Mouse (Mus musculus): ENCODE data around the gene Adam8. TPM values are rescaled to one million over a fixed set of nuclear protein-coding genes. Genes with fewer than 3 reads are reported as not detected.

Adam8 gene
- polyA plus RNA-seq, 1 experiment from 2014 or later, result 0.61 TPM

GRCm38 (mm10) chr7:139957958-139958357 lies 34.4 kb downstream of the Adam8 start:
- H3K9me3 ChIP-seq (replicated peaks), result no peaks in the 10 kb centered on the region
- no peak overlapping the region for H3K27ac ChIP-seq
- H3K4me1 ChIP-seq, result peaks cover 19% of the 10 kb centered on the region
- peaks cover 39% of the 10 kb centered on the region for H3K27me3 ChIP-seq (replicated peaks)
- H3K9ac ChIP-seq, result no peak overlapping the region
- WGBS (ENCODE audit: insufficient replicate concordance), result 30% methylated on average over 11 of the region's 11 CpGs
- ATAC-seq, result no peak
- no peak overlapping the region for H3K4me3 ChIP-seq
- H3K4me2 ChIP-seq, result no peak overlapping the region
- no peaks in the 10 kb centered on the region for H3K36me3 ChIP-seq

GRCm38 (mm10) chr7:139957437-139957836 lies 34.9 kb downstream of the Adam8 start:
- no peaks in the 10 kb centered on the region for H3K36me3 ChIP-seq
- H3K9ac ChIP-seq, result no peak overlapping the region
- peaks cover 19% of the 10 kb centered on the region for H3K4me1 ChIP-seq
- ATAC-seq, result no peak
- 18% methylated on average over 11 of the region's 11 CpGs for WGBS (ENCODE audit: insufficient replicate concordance)
- H3K9me3 ChIP-seq (replicated peaks), result no peaks in the 10 kb centered on the region
- H3K4me2 ChIP-seq, result no peak overlapping the region
- H3K4me3 ChIP-seq, result no peak overlapping the region
- peaks cover 39% of the 10 kb centered on the region for H3K27me3 ChIP-seq (replicated peaks)
- no peak overlapping the region for H3K27ac ChIP-seq

- H3K4me3 ChIP-seq, result no peak overlapping the region
- 62% methylated on average over 3 of the region's 3 CpGs for WGBS (ENCODE audit: insufficient replicate concordance)
- H3K4me1 ChIP-seq, result peaks cover 21% of the 10 kb centered on the region
- H3K27ac ChIP-seq, result no peak overlapping the region
- H3K4me2 ChIP-seq, result no peak overlapping the region
- H3K9me3 ChIP-seq (replicated peaks), result no peaks in the 10 kb centered on the region
- H3K9ac ChIP-seq, result no peak overlapping the region
- H3K36me3 ChIP-seq, result no peaks in the 10 kb centered on the region
- peaks cover 39% of the 10 kb centered on the region for H3K27me3 ChIP-seq (replicated peaks)
- ATAC-seq, result no peak
Observed at GRCm38 (mm10) chr7:139956658-139957057, 35.7 kb downstream of the Adam8 start.

- H3K9ac ChIP-seq, result no peak overlapping the region
- peaks cover 32% of the 10 kb centered on the region for H3K27me3 ChIP-seq (replicated peaks)
- peak; percentile 66 for ATAC-seq
Observed at GRCm38 (mm10) chr7:139955505-139955904, 36.9 kb downstream of the Adam8 start.

GRCm38 (mm10) chr7:139951991-139952633 lies 40.2 kb downstream of the Adam8 start:
- ATAC-seq, result no peak
- Histone ChIP-seq H3K27ac (no peak overlapping the region), H3K27me3 (replicated peaks) (peaks cover 39% of the 10 kb centered on the region), H3K9ac (no peak overlapping the region), H3K4me2 (no peak overlapping the region), H3K4me3 (0 out of 2 replicates have a peak overlapping the region, but pooled peaks have one; percentile 66), H3K4me1 (peaks cover 35% of the 10 kb centered on the region), H3K9me3 (replicated peaks) (no peaks in the 10 kb centered on the region), H3K36me3 (no peaks in the 10 kb centered on the region)
- 63% methylated on average over 6 of the region's 6 CpGs for WGBS (ENCODE audit: insufficient replicate concordance)

More at GRCm38 (mm10) chr7:139955505-139955904, 36.9 kb downstream of the Adam8 start:
- no peaks in the 10 kb centered on the region for H3K9me3 ChIP-seq (replicated peaks)
- H3K4me2 ChIP-seq, result no peak overlapping the region
- H3K27ac ChIP-seq, result no peak overlapping the region
- H3K4me3 ChIP-seq, result no peak overlapping the region
- WGBS (ENCODE audit: insufficient replicate concordance), result 55% methylated on average over 4 of the region's 4 CpGs
- H3K36me3 ChIP-seq, result no peaks in the 10 kb centered on the region
- H3K4me1 ChIP-seq, result peaks cover 32% of the 10 kb centered on the region

- WGBS (ENCODE audit: insufficient replicate concordance), result 2% methylated on average over 16 of the region's 16 CpGs
- H3K9me3 ChIP-seq (replicated peaks), result no peaks in the 10 kb centered on the region
- ATAC-seq, result 0 out of 2 replicates have a peak, but pooled peaks have one; percentile 20
- H3K4me3 ChIP-seq, result peak overlapping the region; percentile 66
- peak overlapping the region; percentile 92 for H3K4me2 ChIP-seq
- H3K4me1 ChIP-seq, result peaks cover 31% of the 10 kb centered on the region
- peak overlapping the region; percentile 57 for H3K9ac ChIP-seq
- H3K27me3 ChIP-seq (replicated peaks), result peaks cover 40% of the 10 kb centered on the region
- H3K27ac ChIP-seq, result 0 out of 2 replicates have a peak overlapping the region, but pooled peaks have one; percentile 48
- no peaks in the 10 kb centered on the region for H3K36me3 ChIP-seq
Observed at GRCm38 (mm10) chr7:139951079-139951478, 41.3 kb downstream of the Adam8 start.

- Histone ChIP-seq H3K4me1 (peaks cover 24% of the 10 kb centered on the region), H3K4me2 (peak overlapping the region; percentile 92), H3K27ac (peak overlapping the region; percentile 48; the same call in 1 of the 2 replicates), H3K9me3 (replicated peaks) (no peaks in the 10 kb centered on the region), H3K4me3 (peak overlapping the region; percentile 66), H3K36me3 (no peaks in the 10 kb centered on the region), H3K9ac (peak overlapping the region; percentile 57), H3K27me3 (replicated peaks) (peaks cover 43% of the 10 kb centered on the region)
- peak; percentile 80 for ATAC-seq
- under 1% methylated on average over 33 of the region's 33 CpGs for WGBS (ENCODE audit: insufficient replicate concordance)
Observed at GRCm38 (mm10) chr7:139950283-139950971, 41.9 kb downstream of the Adam8 start.

- H3K4me3 ChIP-seq, result peak overlapping the region; percentile 66
- peak overlapping the region; percentile 92 for H3K4me2 ChIP-seq
- no peaks in the 10 kb centered on the region for H3K36me3 ChIP-seq
- H3K9me3 ChIP-seq (replicated peaks), result no peaks in the 10 kb centered on the region
- peaks cover 20% of the 10 kb centered on the region for H3K4me1 ChIP-seq
- WGBS (ENCODE audit: insufficient replicate concordance), result 0% methylated on average over 15 of the region's 15 CpGs
- peaks cover 48% of the 10 kb centered on the region for H3K27me3 ChIP-seq (replicated peaks)
- peak overlapping the region; percentile 57 for H3K9ac ChIP-seq
- ATAC-seq, result peak; percentile 71
- H3K27ac ChIP-seq, result no peak overlapping the region
Observed at GRCm38 (mm10) chr7:139949893-139950282, 42.5 kb downstream of the Adam8 start.

- no peak for ATAC-seq
- WGBS (ENCODE audit: insufficient replicate concordance), result 27% methylated on average over 5 of the region's 5 CpGs
- H3K4me2 ChIP-seq, result no peak overlapping the region
- no peak overlapping the region for H3K9ac ChIP-seq
- H3K27ac ChIP-seq, result no peak overlapping the region
- peaks cover 21% of the 10 kb centered on the region for H3K4me1 ChIP-seq
- no peak overlapping the region for H3K4me3 ChIP-seq
- H3K27me3 ChIP-seq (replicated peaks), result peaks cover 87% of the 10 kb centered on the region
- no peaks in the 10 kb centered on the region for H3K9me3 ChIP-seq (replicated peaks)
- no peaks in the 10 kb centered on the region for H3K36me3 ChIP-seq
Observed at GRCm38 (mm10) chr7:139946032-139946431, 46.3 kb downstream of the Adam8 start.

- H3K9me3 ChIP-seq (replicated peaks), result no peaks in the 10 kb centered on the region
- WGBS (ENCODE audit: insufficient replicate concordance), result 12% methylated on average over 5 of the region's 5 CpGs
- no peak for ATAC-seq
Observed at GRCm38 (mm10) chr7:139945516-139945915, 46.8 kb downstream of the Adam8 start.

GRCm38 (mm10) chr7:139944291-139945240 lies 47.8 kb downstream of the Adam8 start:
- peak overlapping the region; percentile 48 for H3K4me2 ChIP-seq
- no peaks in the 10 kb centered on the region for H3K9me3 ChIP-seq (replicated peaks)
- no peak overlapping the region for H3K9ac ChIP-seq
- no peaks in the 10 kb centered on the region for H3K36me3 ChIP-seq
- 5% methylated on average over 68 of the region's 68 CpGs for WGBS (ENCODE audit: insufficient replicate concordance)
- no peak overlapping the region for H3K27ac ChIP-seq
- H3K27me3 ChIP-seq (replicated peaks), result peaks cover 93% of the 10 kb centered on the region
- peak overlapping the region; percentile 32 for H3K4me3 ChIP-seq
- no peak for ATAC-seq
- H3K4me1 ChIP-seq, result peaks cover 9% of the 10 kb centered on the region

More at GRCm38 (mm10) chr7:139945516-139945915, 46.8 kb downstream of the Adam8 start:
- Histone ChIP-seq H3K36me3 (no peaks in the 10 kb centered on the region), H3K27me3 (replicated peaks) (peaks cover 92% of the 10 kb centered on the region), H3K9ac (no peak overlapping the region), H3K4me3 (no peak overlapping the region), H3K27ac (no peak overlapping the region), H3K4me1 (peaks cover 15% of the 10 kb centered on the region), H3K4me2 (no peak overlapping the region)
